Comparison of ENCODE assay signal across 8 mouse cellular contexts in the genomic region with DNA sequence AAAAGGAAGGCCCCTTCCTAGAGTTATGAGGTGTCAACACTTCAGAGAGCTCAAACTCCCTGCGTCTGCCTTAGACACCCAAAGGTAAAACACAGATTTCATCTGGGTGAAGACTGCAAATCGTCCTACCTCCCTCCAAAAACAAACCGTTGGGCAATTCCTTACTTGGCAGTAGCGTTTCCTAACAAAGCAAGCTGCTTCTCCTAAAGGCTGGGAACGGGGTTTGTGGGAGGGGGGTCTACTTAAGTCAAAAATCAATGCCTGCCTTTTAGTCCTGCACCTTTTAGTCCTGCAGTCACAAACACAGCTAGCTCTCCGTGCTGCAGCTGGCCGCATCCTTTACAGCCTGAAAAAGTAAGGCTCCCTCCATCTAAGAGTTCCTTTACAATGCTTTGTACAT. TPM values are rescaled to one million over a fixed set of nuclear protein-coding genes. Genes with fewer than 3 reads are reported as not detected.
DNase-seq lines count a peak whose midpoint lies in the region; ATAC-seq and TF ChIP-seq lines count a peak whose summit lies in the region.

No protein-coding gene starts in this region.

- no peak for DNase-seq in gastrocnemius, adult 2 months
- no peak for DNase-seq in gastrocnemius, postnatal 4 days (ENCODE audit: low spot score in 2 of 2)
- no peak for DNase-seq in ES-E14 (ENCODE audit: low read depth, low spot score)
- no peak for DNase-seq in adrenal gland, postnatal 25 days
- DNase-seq in right cerebral cortex, adult 2 months (ENCODE audit: low spot score in 2 of 2) = no peak

- H3K36me3 ChIP-seq in ES-E14 (ENCODE audit: control insufficient read depth, insufficient read depth, low read length, poor library complexity, severe bottlenecking) (no peaks in the 10 kb centered on the region), macrophage (ENCODE audit: inconsistent target) (no peaks in the 10 kb centered on the region; the same call in 1 of the 2 replicates)
- H3K36me3 ChIP-seq in heart, embryonic 15.5 days = no peaks in the 10 kb centered on the region

- intact Hi-C loops in gastrocnemius, adult 2 months (cut with DNase I) = loop anchor here (10.0 kb wide), 1 partner anchor 127 kb away; a partner anchor contains a TSS

- H3K4me1 ChIP-seq in ES-E14 (ENCODE audit: control insufficient read depth in 2 of 2, insufficient read depth in 2 of 2, low read length in 2 of 2, poor library complexity in 1 of 2) = peaks cover 4 to 10% of the 10 kb centered on the region in 2 experiments; a peak in 3 of 4 replicates
- H3K4me1 ChIP-seq in heart, embryonic 15.5 days (replicated peaks) = peaks cover 15% of the 10 kb centered on the region

- H3K27ac ChIP-seq in gastrocnemius, adult 2 months = peak overlapping the region; percentile 89
- H3K27ac ChIP-seq in ES-E14 (ENCODE audit: insufficient read depth, low read depth, low read length, poor library complexity, severe bottlenecking) = no peak overlapping the region
- H3K27ac ChIP-seq in heart, embryonic 15.5 days = peak overlapping the region; percentile 27; the same call in 1 of the 2 replicates
- H3K27ac ChIP-seq in macrophage = peak overlapping the region; percentile 25; the same call in 1 of the 2 replicates

- peaks cover 51% of the 10 kb centered on the region for H3K79me2 ChIP-seq in macrophage (ENCODE audit: inconsistent target)

- H3K4me2 ChIP-seq in heart, embryonic 15.5 days = peak overlapping the region; percentile 96

- TF ChIP-seq CTCF in gastrocnemius, adult 2 months (IDR thresholded peaks at IDR 0.05) = no peak

- peak overlapping the region; percentile 94 for H3K4me3 ChIP-seq in gastrocnemius, adult 2 months
- H3K4me3 ChIP-seq in ES-E14 (ENCODE audit: insufficient read depth in 1 of 2, low read depth in 1 of 2, low read length in 2 of 2, poor library complexity in 1 of 2, severe bottlenecking in 1 of 2) (peak overlapping the region; percentile 70 to 82), macrophage (ENCODE audit: inconsistent target) (peak overlapping the region; percentile 48)
- H3K4me3 ChIP-seq in heart, embryonic 15.5 days = peak overlapping the region; percentile 73

- in situ Hi-C loops in ES-E14 (cut with MboI; ENCODE audit: low sequenced_read_pairs in 2 of 2, unreplicated experiment in 2 of 2) = no loop called here

- H3K9me3 ChIP-seq in ES-E14 (ENCODE audit: control insufficient read depth, insufficient read depth, low read depth, low read length) = no peaks in the 10 kb centered on the region
- H3K9me3 ChIP-seq in heart, embryonic 15.5 days (replicated peaks) = no peaks in the 10 kb centered on the region

- WGBS in heart, embryonic 15.5 days = 23% methylated on average over 7 of the region's 7 CpGs
- 85% methylated on average over 7 of the region's 7 CpGs for WGBS in macrophage (ENCODE audit: missing documents)

- no peak for ATAC-seq in heart, embryonic 15.5 days (replicated peaks; ENCODE audit: insufficient number of reproducible peaks, insufficient read depth, low FRiP score, low read depth)
- ATAC-seq in megakaryocyte, adult 5-6 weeks (ENCODE audit: poor library complexity, severe bottlenecking) = no peak

- H3K9ac ChIP-seq in ES-E14 (ENCODE audit: insufficient read depth, low read depth, low read length, poor library complexity, severe bottlenecking) = no peak overlapping the region
- peak overlapping the region; percentile 68 for H3K9ac ChIP-seq in heart, embryonic 15.5 days

- no peaks in the 10 kb centered on the region for H3K27me3 ChIP-seq in heart, embryonic 15.5 days

TF ChIP-seq in ES-E14, 5 proteins besides CTCF, POLR2A, EP300 and RAD21:
- no peak for TF ChIP-seq HCFC1 (IDR thresholded peaks at IDR 0.05; ENCODE audit: borderline replicate concordance, insufficient read depth, low read length)
- TF ChIP-seq ZNF384 (IDR thresholded peaks at IDR 0.05; ENCODE audit: low read depth, low read length) = no peak
- TF ChIP-seq MAFK (IDR thresholded peaks at IDR 0.05; ENCODE audit: insufficient read depth, low read depth, low read length) = no peak
- TF ChIP-seq CHD2 (IDR thresholded peaks at IDR 0.05; ENCODE audit: low read depth, low read length) = no peak
- no peak for TF ChIP-seq ZC3H11A (IDR thresholded peaks at IDR 0.05; ENCODE audit: borderline replicate concordance, low read depth, low read length)
TF ChIP-seq in ES-E14: peak in this region for 0.

RNA-seq across cellular contexts. Expression of a gene that starts 0.9 kb away (rescaled TPM):
- total RNA-seq in gastrocnemius, adult 2 months (2021) = 1 to 10 TPM; 1.5 to 2.0 TPM
- 10 to 100 TPM; 19.5 to 21.2 TPM for total RNA-seq in gastrocnemius, postnatal 4 days (2021)
- total RNA-seq in ES-E14 (2012; rRNA removed) = 13.7 and 19.7 TPM in 2 replicates
- 16.9 and 20.6 TPM in 2 replicates for polyA plus RNA-seq in heart, embryonic 15.5 days (2015; fragmentation: Nextera tagmentation; extraction: Ambion mirVana)
- total RNA-seq in macrophage (2018; cell fraction: chromatin; rRNA removed) = 10 to 100 TPM in 8 of 26 experiments, 1 to 10 TPM in 18; 2.0 to 16.9 (median 6.2) TPM
- 10 to 100 TPM; 24.2 to 56.5 (median 42.0) TPM for total RNA-seq in macrophage (2018; cell fraction: cytosol; rRNA removed)
- total RNA-seq in macrophage (2018; cell fraction: nucleus; rRNA removed) = 10 to 100 TPM in 25 of 26 experiments, 1 to 10 TPM in 1; 7.3 to 52.3 (median 23.1) TPM
- polyA plus RNA-seq in macrophage (2018) = 37.6 to 72.1 TPM (median 50.0 TPM) in 3 replicates
- total RNA-seq in adrenal gland, postnatal 25 days (2021) = 14.3 and 17.7 TPM in 2 replicates
- total RNA-seq in megakaryocyte, adult 5-6 weeks (2015) = 0.41 and 0.42 TPM in 2 replicates
- total RNA-seq in megakaryocyte, adult 5-6 weeks (2017) = 0.65 and 1.7 TPM in 2 replicates
